Mouse (Mus musculus): ENCODE data around the gene Snrk.

The Snrk gene

DNA sequence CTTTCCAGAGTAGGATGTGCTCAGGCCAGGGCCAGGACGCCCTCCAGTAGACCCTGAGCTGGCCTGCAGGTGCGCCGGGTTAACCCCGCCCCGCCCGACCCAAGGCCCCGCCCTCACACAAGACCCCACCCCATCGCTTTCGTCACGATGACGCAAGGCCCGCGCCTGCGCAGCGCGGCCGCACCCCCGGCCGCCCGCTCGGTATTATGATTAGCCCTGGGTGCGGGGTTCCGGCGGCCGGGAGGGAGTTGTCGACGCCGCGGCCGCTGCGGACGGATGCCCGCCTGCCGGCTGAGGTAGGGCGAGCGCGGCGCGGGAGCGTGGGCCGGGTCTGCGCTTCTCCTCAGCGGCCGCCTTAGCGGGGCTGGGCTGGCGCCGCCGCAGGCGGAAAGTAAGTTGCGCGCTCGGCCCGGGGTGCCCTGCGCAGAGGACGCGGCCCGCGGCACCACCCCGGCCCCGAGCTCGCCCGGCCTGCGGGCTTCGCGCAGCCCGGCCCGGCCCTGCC is at the start of gene Snrk:
Snrk (plus strand) TSS at position 155 of the 505 bp plus-strand sequence.
- peak; percentile 89 for DNase-seq

DNA sequence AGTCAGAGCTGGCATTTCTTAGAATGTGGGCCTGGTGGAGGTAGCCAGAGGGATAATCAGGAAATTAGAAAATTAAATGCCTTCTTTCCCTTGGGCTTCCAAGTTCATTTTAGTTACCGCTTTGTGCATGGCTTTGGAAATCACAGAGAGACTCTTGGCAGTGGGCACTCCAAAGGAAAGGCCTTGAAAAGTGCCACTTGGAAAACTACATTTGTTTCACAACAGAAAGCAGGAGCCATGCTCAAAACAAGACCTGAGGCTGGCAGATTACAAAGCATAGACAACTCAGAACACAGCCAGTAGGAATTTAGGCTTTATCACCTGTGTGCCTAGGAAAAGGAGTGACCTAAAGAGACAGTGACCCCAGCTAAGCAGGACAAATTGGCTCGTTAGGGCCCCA is 49.4 kb upstream of the Snrk start:
- no peak for DNase-seq

DNA sequence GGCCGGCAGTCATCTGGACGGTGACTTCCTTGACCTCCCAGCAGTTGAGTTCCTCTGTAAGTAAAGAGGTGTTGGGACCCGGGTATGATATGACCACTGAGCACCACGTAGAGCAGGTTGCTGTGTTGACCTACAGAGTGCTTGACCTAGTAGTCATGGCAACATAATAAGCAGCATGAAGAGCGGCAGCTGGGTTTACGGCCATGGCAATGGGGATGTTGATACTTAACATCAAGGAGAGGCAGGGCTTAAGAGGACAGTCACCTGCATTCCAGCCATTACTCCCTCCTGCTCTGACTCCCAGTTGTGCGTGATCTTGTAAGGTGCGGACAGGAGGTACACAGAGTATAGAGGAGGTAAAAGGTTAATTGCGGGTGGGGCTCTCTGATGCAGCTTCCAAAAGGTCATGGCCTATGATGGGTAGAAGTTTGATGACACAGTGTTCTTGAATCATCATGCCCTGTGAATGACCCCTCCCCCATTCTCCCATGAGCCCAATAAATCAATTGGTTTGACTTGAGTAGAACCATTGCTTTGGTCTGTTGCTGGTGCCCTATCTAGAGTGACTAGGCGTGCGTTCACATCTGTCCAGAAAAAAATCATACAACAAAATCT is 47.4 kb upstream of the Snrk start:
- no peak for DNase-seq

DNA sequence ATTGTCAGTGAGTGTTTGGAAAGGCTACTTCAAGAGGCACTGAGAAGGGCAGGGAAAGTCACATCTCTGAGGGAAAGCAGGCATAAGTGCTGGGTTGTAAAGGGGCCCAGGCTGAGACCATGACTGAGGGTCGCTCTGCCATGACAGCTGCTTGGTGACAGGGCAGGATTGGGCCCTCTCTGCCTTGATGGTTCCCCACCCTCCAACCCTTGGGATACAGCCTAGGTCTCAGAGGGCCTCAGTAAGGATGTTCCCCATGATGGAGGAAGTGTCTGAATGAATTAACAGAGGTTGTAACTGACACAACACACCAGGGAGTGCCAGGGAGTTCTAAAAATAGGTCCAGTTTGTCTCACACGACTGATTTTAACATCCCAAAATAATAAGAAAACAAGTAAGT is 43.1 kb upstream of the Snrk start:
- no peak for DNase-seq

DNA sequence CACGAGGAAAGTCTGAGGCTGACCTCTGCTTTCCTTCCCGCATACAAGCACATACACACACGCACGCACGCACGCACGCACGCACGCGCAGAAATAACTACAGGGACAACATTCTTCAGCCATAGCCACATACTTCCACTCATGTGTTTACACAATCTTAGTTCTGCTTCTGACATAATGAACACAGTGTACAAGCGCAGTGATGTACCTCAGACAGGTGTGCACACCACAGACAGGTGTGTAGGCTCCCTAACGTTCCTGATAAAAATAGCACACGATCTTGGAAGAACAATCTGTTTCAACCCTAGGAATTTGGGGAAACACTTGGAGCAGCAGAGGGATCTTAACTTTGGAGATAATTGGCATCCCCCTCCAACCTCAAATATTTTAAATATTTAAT is 42.5 kb upstream of the Snrk start:
- no peak for DNase-seq

DNA sequence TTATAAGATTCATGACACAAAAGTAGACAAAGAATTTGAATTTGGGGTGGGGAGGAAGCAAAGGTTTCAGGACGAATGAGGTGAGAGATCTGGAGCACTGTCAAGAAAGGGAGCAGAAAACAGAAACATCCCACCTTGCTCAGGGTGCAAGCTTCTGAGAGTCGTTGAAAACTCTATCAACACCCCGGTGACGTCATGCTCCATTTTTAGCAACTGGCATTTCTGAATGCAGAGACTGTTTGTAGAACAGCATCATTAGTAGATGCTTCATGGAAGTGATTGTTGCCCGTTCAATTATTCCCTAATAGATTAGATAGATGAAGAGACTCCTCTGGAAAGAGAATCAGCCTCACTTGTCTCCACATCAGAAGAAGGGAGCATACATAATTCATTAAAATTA is 38.6 kb upstream of the Snrk start:
- peak; percentile 25 for DNase-seq

DNA sequence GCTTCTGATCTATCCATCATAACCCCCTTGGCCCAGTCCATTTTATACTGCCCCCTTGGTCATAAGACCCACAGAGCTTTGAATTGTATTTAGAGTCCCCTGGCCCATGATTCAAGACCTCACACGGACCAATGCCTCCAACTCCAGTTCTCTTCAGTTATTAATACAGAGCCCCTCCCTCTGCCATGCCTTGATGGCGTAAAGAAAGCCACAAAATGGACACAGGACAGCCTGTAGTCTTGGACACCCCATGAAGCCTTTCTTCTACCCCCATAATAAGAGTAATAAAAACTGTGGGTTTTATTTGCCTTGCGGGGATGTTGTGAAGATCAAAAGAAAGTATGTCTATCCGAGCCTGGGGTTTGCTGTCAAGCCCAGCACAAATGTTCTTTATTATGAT is 33.4 kb upstream of the Snrk start:
- no peak for DNase-seq

DNA sequence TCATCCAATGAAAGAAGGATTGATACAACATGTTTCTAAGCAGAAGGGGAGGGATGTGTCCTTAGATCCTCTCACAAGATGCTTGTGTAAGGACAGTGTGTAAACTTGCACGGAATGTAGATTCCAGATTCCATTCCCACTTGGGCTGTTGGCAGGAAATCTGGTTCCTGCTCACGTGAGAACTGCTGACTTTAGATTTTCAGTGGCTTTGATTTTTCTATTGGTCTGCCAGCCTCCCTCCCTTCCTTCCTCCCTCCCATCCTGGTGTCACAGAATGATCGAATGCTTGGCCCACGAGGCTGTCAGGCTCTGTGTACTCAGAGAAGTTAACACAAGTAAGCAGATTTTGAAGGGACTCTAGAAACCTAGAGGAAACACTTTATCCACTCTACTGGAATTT is 32.9 kb upstream of the Snrk start:
- DNase-seq = no peak

DNA sequence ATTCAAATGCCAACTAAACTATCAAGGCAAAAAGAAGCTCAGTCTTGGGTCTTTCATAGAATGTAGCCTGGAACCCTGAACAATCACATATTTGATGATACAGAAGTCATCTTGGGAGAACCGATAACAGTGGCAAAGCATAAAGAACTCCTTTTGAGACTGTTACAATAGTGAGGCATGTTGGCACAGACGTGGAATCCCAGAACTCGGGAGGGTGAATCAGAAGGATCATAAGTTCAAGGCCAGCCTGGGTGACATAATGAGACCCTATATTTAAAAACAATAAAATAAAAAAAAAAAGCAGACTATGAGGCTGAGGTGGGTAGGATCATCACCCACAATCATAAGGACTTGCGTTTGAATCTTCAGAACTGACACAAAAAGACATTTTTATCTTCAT is 32.4 kb upstream of the Snrk start:
- DNase-seq = no peak

DNA sequence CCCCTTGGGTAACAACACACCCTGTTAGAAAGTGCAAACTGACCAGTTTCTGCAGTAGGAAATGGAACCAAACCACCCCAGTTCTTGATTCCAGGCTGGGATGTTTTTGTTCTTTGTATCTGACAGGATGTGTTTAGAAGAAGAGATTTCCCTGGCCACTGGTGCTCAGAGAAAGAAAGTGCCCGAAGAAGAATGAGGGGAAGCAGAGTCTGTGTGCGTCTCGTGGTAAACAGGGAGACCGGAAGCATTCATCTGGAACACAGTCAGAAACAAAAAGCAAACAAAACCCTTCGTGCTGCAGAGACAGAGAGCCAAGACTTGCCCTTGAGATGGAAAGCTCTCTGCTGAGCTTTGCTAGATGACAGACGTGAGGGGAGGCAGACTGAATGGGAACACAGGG is 32.0 kb upstream of the Snrk start:
- DNase-seq = peak; percentile 5

DNA sequence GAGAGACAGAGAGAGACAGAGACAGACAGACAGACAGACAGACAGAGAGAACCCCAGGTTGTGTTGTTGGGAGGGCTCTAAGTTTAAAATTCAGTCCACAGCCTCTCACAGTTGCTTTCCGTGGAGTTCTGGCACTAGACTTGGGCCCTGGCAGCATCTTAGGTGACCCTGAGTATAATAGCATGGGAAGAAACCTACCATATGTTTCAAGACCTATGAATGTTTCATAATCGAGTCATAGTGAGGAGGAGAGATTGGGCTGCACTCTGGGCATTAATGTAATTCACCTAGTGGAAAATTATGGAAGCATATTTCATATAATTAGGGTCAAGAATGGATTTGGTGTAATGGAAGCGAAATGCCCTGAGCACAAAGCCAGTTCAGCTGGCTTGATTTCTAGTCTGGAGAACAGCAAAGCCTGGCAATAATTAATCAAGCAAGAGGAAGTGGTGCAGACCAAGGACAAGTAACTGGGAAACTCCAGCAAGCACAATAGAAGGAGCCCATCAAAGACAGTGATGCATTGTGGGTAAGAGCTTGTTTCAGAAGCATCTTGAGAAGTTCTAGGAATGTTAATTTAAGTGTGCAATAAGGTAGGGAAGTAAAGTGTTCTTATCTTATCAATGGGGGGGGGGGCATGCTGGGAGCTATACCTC is 31.4 kb upstream of the Snrk start:
- DNase-seq = no peak

DNA sequence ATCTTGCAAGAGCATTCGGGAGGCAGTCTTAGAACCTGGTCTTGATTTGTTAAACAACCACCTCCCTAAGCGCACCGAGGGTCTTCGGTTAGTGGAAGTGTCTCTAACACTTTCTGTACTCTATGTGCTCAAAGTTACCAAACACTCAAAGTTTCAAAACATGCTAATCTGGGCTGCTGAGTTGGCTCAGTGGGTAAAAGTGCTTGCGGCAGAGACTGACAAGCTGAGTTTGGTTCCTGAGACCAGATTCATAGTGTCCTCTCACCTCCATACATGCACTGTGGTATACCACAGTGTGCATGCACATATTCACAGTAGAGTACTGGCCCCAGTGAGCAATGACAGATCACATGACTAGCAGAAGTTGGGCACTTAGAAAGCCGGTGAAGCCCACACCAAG is 30.0 kb upstream of the Snrk start:
- no peak for DNase-seq

DNA sequence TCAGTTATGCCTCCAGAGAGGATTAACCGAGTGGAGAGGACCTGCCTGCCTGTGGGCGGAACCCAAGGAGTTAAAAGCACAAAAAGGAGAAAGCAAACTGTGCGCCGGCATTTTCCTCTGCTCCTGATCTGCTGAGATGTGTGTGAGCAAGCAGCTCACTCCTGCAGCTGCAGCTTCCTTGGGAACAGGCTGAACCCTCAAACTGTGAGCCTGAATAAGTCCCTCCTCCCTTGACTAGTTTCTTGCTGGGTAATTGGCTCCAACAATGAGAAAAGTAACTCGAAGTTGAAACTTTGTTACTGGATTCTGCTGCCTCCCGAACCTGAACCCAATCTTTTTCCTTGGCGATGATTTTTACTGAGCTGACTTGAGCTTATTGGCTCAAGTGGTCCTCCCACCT is 25.9 kb upstream of the Snrk start:
- DNase-seq = no peak

DNA sequence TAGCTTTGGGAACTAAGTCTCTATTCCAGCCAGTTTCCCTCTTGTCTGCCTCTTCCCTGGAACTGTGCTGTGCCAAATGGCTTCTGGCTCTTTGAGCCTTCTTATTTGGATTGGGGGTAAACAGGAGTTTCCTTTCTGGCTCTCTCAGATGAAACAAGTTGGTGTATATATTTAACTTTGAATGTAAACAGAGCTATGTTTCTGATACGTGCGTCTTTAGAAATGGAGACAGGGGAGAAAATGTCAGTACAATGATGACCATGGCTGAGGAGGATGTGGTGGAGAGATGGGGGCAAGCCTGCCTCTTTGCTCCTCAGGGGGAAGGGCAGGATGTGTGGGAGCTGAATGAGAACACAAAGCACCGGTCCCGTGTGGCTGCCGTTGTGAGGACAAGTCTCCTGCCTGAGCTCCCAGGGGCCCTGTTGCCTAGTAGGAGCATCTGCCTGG is 25.3 kb upstream of the Snrk start:
- no peak for DNase-seq

DNA sequence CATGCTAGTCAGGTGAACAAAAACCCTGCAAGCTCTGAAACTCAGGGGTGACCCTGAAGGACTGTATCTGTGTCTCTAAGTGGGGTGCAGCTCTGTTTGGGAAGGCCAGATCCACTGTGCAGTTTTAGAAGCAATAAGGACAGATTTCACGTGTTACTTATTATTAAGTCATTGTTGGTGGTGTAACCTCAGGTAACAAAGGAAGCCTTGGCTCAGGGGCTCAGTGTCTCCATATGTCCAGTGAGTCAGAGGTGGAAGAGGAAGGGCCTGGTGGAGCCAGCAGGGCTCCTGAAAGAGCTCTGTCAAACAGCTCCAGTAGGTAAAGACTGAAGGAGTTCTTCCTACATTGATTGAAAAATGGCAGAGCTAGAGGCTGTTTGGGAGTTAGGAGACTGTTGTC is 22.9 kb upstream of the Snrk start:
- DNase-seq = no peak

DNA sequence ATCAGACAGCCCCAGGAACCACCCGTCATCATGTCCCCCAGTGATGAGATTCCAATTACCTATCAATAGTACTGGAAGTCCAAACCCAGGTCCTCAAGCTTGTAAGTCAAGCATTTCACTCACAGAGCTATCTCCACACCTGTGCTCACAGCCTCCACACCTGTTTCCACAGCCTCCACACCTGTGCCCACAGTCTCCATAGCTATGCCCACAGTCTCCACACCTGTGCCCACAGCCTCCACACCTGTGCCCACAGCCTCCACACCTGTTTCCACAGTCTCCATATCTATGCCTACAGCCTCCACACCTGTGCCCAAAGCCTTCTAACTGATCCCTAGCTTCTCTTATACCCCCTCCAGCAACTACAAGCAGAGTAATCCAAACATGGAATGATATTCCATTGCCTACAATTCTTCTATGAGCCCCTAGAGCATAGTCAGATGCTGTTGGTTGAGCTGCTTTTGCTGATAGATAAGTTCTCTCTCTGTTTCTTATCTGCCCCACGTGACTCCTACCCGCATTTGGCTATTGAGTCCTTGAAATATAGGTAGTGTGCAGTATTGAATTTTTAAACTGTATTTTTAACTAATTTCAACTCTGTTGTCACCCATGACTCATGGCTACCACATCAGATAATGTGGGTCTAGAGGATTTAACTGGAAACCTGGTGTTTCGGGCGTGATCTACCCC is 20.1 kb upstream of the Snrk start:
- DNase-seq = no peak

DNA sequence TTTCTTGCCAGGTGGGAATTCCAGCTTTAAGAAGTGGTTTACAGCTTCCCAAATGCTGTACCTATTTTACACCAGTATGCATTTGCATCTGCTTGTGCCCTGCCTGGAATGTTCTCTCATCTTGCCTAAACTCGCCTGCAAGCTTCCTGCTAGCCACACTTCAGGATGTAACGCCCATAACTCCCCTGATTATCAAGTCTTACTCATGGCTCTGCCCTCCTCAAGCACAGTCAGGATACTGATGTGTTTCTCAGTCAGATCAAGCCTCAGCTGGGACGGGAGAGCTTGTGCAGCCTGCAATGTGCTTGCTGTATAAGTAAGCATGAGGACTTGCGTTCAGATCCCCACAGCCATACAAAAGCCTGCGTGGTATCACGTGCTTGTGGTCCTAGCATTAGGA is 19.5 kb upstream of the Snrk start:
- no peak for DNase-seq

DNA sequence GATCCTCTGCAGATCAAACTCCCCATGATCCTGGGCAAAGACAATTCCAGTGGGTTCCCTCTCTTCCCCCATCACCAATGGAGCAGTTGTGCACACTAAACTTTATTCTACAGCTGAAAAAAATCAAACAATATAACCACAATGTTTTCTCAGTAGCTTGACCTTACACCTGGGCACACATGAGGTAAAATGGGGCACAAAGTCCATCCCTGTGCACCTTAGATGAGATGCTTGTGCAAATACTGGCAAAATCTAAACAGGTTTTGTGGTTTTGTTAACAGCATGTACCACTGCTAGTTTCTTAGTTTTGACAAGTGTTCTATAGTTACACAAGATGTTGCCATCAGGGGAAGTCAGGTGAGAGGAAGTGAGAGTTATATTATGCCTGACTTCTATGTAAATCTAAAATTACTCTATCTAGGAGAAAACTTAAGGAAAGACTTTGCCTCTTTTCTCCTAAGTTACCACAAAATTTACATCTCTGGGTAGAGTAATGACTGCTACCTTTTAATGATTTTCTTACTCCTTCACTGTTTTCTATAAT is 16.4 kb upstream of the Snrk start:
- DNase-seq = no peak

DNA sequence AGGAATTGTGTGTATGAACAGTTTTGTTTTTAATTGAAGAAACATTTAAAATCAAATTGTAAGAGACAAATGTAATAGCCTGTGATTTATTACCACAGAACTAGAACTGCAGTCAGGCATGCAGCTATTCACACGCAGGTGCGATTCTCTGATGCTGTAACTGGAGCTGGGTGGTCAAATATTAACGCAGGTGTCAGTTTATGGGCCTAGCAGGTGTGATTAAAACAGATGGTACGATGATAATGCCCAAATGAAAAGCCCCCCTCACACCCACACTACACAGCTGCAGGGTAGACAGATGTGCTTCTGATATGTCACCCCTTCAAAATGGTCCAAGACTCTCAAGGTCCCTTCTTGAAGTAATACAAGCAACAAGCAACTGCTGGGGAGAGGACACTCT is 15.9 kb upstream of the Snrk start:
- DNase-seq = no peak

DNA sequence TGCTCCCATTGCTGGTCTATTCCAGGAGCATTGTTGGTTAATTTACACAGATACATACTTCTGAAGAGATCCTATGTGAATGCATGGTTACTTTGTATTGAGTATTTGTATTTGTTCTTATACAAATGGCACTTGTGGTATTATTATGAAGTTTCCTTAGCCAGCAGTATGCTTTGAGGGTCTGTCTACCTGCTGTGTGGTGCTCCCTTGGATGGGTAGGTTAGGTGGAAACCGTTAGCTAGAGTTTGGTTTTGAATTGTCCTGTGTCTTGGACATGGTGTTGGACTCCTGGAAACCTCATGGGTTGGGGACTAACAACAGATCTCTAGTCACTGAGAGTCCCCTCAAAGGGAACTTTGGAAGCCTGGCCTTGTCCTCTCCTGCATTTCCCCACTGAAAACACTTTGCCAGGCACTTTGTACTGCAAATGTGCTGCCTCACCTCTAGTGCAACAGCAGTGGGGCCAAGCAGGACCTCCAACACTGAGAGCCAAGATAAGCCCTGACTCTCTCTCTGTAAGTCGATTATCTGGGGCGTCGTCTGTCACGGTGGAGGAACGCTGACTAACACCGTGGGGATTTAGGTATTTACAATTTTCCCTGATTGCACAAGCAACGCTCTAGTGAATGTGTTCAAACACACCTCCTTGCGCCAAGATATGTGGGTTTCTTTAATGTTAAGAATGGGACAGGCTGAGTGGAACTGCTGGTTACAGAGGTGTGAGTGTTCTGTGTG is 13.3 kb upstream of the Snrk start:
- no peak for DNase-seq

DNA sequence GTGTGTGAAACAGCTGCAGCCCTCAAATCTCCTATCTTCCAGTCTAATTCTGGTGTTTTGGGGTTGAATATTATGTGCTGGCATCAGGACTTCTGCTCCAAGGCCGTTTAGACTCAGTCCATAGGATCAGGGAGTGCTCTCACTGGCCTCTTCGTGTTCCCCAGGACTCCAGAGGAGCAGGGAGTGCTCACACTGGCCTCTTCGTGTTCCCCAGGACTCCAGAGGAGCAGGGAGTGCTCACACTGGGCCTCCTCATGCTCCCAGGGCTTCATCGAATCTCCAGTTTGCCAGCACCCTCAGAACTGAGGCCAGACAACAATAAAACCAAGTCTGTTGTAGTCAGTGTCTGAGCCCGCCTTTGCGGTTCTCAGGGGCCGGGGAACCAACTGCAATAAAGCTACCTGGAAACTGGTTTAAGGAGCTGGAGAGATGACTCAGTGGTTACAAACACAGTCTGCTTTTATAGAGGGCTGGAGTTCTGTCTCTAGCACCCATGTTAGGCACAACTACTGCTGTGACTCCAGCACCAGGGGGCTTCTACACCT is 12.7 kb upstream of the Snrk start:
- no peak for DNase-seq

DNA sequence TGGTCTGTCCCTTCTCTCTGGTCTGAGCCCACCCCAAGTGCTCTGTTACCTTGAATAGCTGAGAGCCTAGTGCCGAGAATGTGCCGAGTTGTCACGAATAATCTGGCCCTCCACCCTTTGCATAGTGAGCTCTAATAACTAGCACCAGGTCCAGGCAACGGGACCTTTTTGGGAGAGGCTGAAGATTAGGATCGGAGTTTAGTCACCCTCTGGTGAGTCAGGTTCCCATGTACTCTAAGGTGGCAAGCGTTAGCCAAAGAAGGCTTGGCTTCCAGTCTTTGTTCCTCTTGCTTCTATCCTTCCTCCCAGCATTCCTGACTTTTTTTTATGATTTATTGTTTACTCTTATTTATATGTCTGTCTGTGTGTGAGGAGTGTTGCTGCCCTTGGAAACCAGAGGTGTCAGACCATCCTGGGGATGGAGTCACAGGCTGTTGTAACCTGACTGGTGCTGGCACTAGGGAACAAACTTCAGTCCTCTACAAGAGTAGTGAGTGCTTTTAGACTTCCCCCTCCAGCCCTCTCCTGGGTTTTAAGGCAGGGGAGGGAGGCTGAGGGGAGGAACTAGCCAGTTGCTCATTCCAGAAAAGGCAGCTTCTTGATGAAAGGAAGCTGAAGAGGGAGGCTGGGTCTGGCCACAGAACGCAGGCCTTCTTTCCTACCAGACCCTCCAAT is 9.2 kb upstream of the Snrk start:
- DNase-seq = no peak
